Mouse (Mus musculus): ENCODE measurements around the gene Abi3.

Gene Abi3

DNA sequence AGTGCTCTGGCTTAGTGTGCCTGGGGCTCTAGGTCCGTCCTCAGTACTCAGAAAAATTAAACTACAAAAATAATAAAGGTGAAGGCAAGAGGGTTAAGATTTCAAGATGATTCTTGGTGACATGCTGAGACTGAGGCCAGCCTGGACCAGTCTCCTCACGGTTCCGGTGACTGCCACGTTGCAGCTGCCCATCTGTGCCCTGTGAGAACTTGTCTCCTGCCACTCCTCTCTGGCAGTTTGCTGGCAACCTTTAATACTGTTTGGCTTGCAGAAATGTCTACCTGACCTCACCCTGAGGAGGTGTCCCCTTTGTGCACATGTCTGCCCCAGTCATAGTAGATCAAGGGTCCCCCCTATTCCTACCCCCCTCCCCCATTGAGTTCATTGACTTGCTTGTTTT, 58.8 kb downstream of the Abi3 start:
- DNase-seq: no peak

GRCm38 (mm10) chr11:95781557-95781956, 60.7 kb downstream of the Abi3 start:
- no peak for DNase-seq

- DNase-seq: no peak
Measured at GRCm38 (mm10) chr11:95780480-95780879, 61.8 kb downstream of the Abi3 start.
